Mouse (Mus musculus) lung, postnatal 0 days (tissue): ENCODE measurements around the gene Gdpd5.

Experiments
- CTCF ChIP-seq: IDR thresholded peaks from 2 replicates; pipeline ENCODE4 v1.5.1; 2016; ENCODE audit warnings: antibody characterized with exemption, mild to moderate bottlenecking
- EP300 ChIP-seq: IDR thresholded peaks from 2 replicates; pipeline ENCODE4 v1.6.1; 2016; ENCODE audit warnings: antibody characterized with exemption, mild to moderate bottlenecking, control low read depth

DNA sequence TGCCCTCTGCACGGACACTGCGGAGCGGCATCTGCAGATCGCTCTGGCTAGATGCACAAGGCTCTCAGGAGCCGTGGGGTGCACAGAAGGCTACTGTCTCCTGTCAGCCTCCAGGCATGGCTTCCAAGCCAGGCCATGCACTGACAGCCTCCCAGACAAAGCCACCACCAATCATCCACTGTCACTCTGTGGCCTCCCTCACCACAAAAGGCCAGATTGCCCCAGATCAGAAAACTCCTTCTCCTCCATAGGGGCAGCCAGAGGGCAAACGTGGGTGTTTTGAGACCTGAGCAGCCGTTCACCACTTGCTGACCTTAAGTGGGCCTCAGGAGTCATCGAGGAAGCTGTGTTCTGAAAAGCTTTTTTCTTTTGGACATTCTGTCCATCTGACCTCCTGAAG, 2.3 kb upstream of the Gdpd5 start:
- TF ChIP-seq EP300 (no peak), CTCF (no peak)
